Mouse (Mus musculus) limb, embryonic 11.5 days (tissue): ENCODE data around the gene Aldh3b1. TPM values are rescaled to one million over a fixed set of nuclear protein-coding genes. Genes with fewer than 3 reads are reported as not detected.

ENCODE experiments used
- ATAC-seq: fragments of 200-750 bp; cut with Nextera tagmentation; 2 replicates; pipeline ENCODE4 v1.8.0; 2017; ENCODE audit warnings: low read depth; ENCODE audit not compliant: insufficient number of reproducible peaks, low FRiP score, low TSS enrichment
- DNase-seq: peaks from one replicate; pipeline ENCODE4 v3.0.0-alpha.2; 2015; ENCODE audit warnings: low spot score
- H3K27ac ChIP-seq: fragments of 300-500 bp; sonication (generic); replicated peaks from 2 replicates; pipeline ENCODE4 v1.5.1; 2014; ENCODE audit warnings: low read depth, mild to moderate bottlenecking, low read length
- H3K27me3 ChIP-seq: fragments of 300-500 bp; sonication (generic); 2 replicates; pipeline ENCODE4 v1.6.1; 2014; ENCODE audit warnings: mild to moderate bottlenecking, low read length, mixed read lengths; ENCODE audit not compliant: control insufficient read depth, insufficient read depth
- H3K36me3 ChIP-seq: fragments of 300-500 bp; sonication (generic); 2 replicates; pipeline ENCODE4 v1.6.1; 2014; ENCODE audit warnings: mild to moderate bottlenecking, low read length, moderate library complexity, mixed read lengths; ENCODE audit not compliant: control insufficient read depth, insufficient read depth
- H3K4me1 ChIP-seq: fragments of 300-500 bp; sonication (generic); 2 replicates; pipeline ENCODE4 v1.6.1; 2014; ENCODE audit warnings: low read length, mixed read lengths; ENCODE audit not compliant: control insufficient read depth, insufficient read depth
- H3K4me2 ChIP-seq: fragments of 300-500 bp; sonication (generic); 2 replicates; pipeline ENCODE4 v1.6.1; 2014; ENCODE audit warnings: low read depth, mild to moderate bottlenecking, moderate library complexity; ENCODE audit not compliant: severe bottlenecking
- H3K4me3 ChIP-seq: fragments of 300-500 bp; sonication (generic); 2 replicates; pipeline ENCODE4 v1.5.1; 2014; ENCODE audit warnings: low read depth, low read length
- H3K9ac ChIP-seq: fragments of 300-500 bp; sonication (generic); 2 replicates; pipeline ENCODE4 v1.6.1; 2014; ENCODE audit warnings: mild to moderate bottlenecking, low read length
- H3K9me3 ChIP-seq: fragments of 300-500 bp; sonication (generic); 2 replicates; pipeline ENCODE4 v1.6.1; 2016; ENCODE audit warnings: low read length; ENCODE audit not compliant: control insufficient read depth
- WGBS: fragments of 180-500 bp; shearing (Covaris S2); extraction: QIAGEN DNeasy Blood & Tissue Kit; methylation state at CpG from one replicate; pipeline ENCODE4 v1.1.7; 2014; 5-methylcytosine and 5-hydroxymethylcytosine counted together
- polyA plus RNA-seq: library from polyadenylated mRNA; unstranded; fragments of >200 nt; fragmentation: Nextera tagmentation; extraction: Ambion mirVana; gene quantifications from 2 replicates; pipeline ENCODE4 v1.2.1, GENCODE M21; 2014

The Aldh3b1 gene
- polyA plus RNA-seq, 1 experiment from 2014 or later = 0.47 TPM

DNA sequence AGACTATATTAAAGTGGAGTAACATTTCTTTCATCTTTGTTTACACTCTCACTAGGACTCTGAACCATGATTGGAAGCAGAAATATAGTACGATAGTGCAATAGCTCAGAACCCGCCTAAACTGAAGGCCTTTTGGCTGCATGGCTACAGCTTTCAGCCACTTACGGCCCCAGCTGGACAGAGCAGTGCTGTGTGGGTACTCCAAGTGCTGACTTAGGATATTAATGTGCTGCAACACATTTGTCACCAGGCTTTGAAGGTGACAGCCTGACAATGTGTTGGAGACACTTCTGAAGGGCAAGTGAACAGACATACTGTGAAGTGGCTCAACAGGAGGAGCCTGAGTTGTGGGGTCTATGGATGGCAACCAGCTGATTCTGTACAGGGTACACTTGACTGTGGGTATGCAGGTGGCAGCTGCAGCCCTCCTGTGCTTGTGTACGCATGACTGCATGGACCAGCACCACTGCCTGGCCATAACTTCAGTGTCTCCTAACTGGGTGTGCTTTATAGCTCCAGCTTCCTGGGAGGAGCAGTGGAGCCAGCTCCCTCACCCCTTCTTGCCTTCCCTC is 36.0 kb downstream of the Aldh3b1 start:
- WGBS = 88% methylated on average over 4 of the region's 4 CpGs
- H3K4me1 ChIP-seq = no peaks in the 10 kb centered on the region
- ATAC-seq (no peak), DNase-seq (no peak)
- H3K27ac ChIP-seq = no peak overlapping the region
- H3K36me3 ChIP-seq = peaks cover 11% of the 10 kb centered on the region
- no peaks in the 10 kb centered on the region for H3K9me3 ChIP-seq
- no peak overlapping the region for H3K4me2 ChIP-seq
- no peak overlapping the region for H3K4me3 ChIP-seq
- no peak overlapping the region for H3K9ac ChIP-seq
- H3K27me3 ChIP-seq = no peaks in the 10 kb centered on the region

DNA sequence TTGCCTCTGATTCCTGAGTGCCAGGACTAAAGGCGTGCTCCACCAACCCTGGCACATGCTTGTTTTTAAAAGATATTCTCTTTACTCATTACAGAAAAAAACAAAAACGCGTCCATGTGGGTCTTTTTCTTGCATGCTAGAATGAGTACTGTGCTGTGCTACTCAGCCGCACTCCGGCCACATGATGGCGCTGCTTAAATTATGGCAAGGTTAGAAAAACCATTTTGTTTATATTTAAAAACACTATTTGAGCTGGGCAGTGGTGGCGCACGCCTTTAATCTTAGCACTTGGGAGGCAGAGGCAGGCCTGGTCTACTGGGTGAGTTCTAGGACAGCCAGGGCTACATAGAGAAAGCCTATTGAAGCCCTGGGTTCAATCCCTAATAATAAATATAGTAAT is 39.4 kb downstream of the Aldh3b1 start:
- Histone ChIP-seq H3K27me3 (no peaks in the 10 kb centered on the region), H3K9ac (no peak overlapping the region), H3K4me2 (no peak overlapping the region), H3K4me1 (no peaks in the 10 kb centered on the region), H3K4me3 (no peak overlapping the region), H3K27ac (no peak overlapping the region), H3K9me3 (no peaks in the 10 kb centered on the region), H3K36me3 (peaks cover 11% of the 10 kb centered on the region)
- 90% methylated on average over 8 of the region's 8 CpGs for WGBS
- ATAC-seq (no peak), DNase-seq (no peak)

DNA sequence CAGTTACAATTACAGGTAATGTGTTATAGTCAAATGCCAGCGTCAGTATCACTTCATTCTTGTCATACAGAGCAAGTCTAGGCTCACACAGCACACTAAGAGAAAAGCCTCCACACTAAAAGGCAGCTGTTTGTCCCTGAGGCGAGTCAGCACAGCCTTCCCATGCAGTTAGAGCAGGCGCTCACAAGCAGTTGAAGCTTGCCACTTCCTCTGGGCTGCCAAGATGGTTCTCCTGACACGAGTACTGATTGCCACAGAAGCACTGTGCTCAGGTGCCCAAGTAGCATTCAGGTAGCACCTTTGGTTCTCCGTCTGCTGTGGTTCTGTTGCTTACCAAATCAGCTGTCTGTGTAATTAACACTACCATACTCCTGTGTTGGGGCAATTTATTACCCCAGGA is 40.5 kb downstream of the Aldh3b1 start:
- ATAC-seq (no peak), DNase-seq (no peak)
- Histone ChIP-seq H3K9me3 (no peaks in the 10 kb centered on the region), H3K27me3 (no peaks in the 10 kb centered on the region), H3K27ac (no peak overlapping the region), H3K4me1 (no peaks in the 10 kb centered on the region), H3K4me3 (no peak overlapping the region), H3K9ac (no peak overlapping the region), H3K4me2 (no peak overlapping the region), H3K36me3 (peaks cover 8% of the 10 kb centered on the region)
- WGBS = 86% methylated on average over 5 of the region's 5 CpGs

DNA sequence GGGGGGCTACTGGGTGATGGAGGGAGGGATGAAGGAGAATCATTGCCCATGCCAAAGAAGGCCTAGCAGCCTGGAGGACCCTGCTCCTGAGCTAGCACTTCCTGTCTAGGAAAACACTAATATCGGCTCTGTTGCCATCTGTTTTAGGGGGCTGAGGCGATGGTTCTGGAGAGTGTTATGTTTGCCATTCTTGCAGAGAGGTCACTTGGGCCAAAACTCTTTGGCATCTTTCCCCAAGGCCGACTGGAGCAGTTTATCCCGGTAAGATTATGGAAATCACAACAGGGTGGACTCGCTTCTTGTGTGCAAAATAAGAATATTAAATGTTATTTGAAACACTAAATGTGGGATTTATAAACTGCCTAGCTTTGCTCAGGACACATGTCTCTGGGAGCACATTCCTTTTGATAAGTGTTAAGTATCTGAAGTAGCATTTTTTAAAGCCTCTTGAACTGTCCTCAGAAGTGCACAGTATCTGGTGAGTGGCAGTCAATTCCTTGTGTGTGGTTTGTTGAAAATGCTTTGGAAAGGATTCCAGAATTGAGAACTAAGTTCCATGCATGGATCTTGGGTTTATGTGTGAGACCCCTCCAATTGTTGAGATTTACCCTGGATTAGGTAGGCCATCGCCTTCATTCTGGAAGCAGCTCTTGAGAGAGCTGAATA is 45.1 kb downstream of the Aldh3b1 start:
- Histone ChIP-seq H3K9ac (no peak overlapping the region), H3K27me3 (no peaks in the 10 kb centered on the region), H3K27ac (no peak overlapping the region), H3K4me2 (no peak overlapping the region), H3K4me3 (no peak overlapping the region), H3K4me1 (no peaks in the 10 kb centered on the region), H3K9me3 (no peaks in the 10 kb centered on the region), H3K36me3 (0 out of 2 replicates have a peak, but pooled peaks cover 3% of the 10 kb centered on the region)
- WGBS = 85% methylated on average over 6 of the region's 6 CpGs
- ATAC-seq (no peak), DNase-seq (no peak)

DNA sequence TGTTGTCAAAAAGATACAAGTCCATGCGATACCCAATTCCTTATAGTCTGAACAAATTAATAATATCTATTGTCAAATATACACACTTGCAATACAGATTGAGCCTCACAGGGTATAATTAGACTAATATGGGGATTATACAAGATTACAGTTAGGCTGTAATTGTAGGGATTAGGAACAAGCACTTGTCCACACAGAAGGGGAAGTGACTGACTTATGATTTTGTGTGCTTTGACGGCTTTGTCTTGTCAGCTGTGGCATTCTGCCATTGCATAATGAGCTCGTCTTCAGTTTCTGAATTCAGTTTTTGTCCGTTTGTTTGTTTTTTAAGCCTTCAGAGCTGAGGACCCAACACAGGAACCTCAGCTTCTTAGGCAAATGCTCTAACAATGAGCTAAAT is 47.4 kb downstream of the Aldh3b1 start:
- Histone ChIP-seq H3K36me3 (0 out of 2 replicates have a peak, but pooled peaks cover 3% of the 10 kb centered on the region), H3K27me3 (no peaks in the 10 kb centered on the region), H3K4me2 (no peak overlapping the region), H3K9ac (no peak overlapping the region), H3K9me3 (no peaks in the 10 kb centered on the region), H3K27ac (no peak overlapping the region), H3K4me1 (no peaks in the 10 kb centered on the region), H3K4me3 (no peak overlapping the region)
- WGBS = 93% methylated on average over 4 of the region's 4 CpGs
- no peak for DNase-seq
- ATAC-seq = no peak

DNA sequence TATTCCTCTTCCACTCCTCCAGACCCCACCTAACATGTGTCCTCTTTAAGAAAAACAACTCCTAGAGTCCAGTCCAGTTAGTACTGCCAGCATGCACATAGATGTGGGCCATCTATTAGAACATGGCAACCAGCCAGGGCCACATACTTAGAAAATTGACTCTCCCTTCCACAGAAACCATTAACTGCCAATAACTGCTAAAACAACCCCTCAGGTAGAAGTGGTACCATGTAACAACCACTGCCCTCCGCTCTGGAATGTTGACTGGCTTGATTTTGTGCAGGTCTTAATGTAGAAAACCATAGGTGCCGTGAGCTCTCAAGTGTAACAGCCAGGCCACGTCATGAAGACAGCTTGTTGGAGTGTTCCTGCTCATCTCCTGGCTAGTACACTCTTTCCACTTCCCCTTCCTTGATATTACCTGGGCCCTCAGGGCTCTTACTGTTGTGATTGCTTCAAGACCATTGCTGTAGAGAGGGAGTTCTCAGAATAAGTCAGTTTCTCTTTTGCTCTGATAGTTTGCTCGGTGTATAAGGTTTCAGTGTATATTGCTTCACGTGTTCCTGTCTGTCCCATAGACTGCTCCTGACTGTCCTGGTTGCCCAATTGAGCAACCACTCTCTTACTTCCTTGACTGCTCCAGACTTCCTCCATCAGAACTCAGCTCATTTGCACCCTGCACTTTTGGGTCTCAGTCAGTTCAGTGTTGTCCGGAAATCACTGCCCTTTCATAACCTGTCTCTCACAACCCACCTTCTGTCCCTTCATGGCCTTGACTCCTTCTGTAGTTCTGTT is 49.4 kb downstream of the Aldh3b1 start:
- DNase-seq = no peak

DNA sequence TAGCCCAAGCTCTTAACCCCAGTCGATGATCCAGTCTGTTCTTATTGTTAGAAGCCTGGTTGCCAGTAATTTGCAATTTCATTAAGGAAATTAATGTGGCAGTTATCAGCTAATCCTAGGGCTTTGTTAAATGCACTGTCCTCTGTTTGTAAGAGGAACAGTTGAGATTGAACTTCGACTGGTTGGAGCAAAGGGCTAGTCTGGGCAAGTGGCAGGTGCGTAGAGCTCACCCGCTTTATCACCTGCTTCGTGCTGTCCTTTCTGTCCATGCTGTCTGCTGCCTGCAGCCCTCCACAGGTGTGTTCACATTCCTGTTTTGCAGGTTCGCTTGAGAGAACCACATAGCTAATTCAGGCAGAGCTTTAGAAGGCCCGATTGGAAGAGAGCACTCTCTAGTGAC is 54.6 kb downstream of the Aldh3b1 start:
- no peaks in the 10 kb centered on the region for H3K9me3 ChIP-seq
- no peaks in the 10 kb centered on the region for H3K27me3 ChIP-seq
- ATAC-seq (no peak), DNase-seq (no peak)
- H3K27ac ChIP-seq = no peak overlapping the region
- H3K4me2 ChIP-seq = no peak overlapping the region
- peaks cover 2% of the 10 kb centered on the region; the same call in 1 of the 2 replicates for H3K36me3 ChIP-seq
- H3K4me1 ChIP-seq = peaks cover 11% of the 10 kb centered on the region; the same call in 1 of the 2 replicates
- H3K9ac ChIP-seq = no peak overlapping the region
- WGBS = 82% methylated on average over 7 of the region's 7 CpGs
- no peak overlapping the region for H3K4me3 ChIP-seq

More for the DNA sequence above, 49.4 kb downstream of the Aldh3b1 start:
- H3K27ac ChIP-seq = no peak overlapping the region
- 0 out of 2 replicates have a peak, but pooled peaks cover under 1% of the 10 kb centered on the region for H3K4me1 ChIP-seq
- peaks cover 2% of the 10 kb centered on the region; the same call in 1 of the 2 replicates for H3K36me3 ChIP-seq
- H3K4me3 ChIP-seq = no peak overlapping the region
- H3K4me2 ChIP-seq = no peak overlapping the region
- no peaks in the 10 kb centered on the region for H3K9me3 ChIP-seq
- WGBS = 91% methylated on average over 6 of the region's 6 CpGs
- no peak for ATAC-seq
- no peak overlapping the region for H3K9ac ChIP-seq
- H3K27me3 ChIP-seq = no peaks in the 10 kb centered on the region

DNA sequence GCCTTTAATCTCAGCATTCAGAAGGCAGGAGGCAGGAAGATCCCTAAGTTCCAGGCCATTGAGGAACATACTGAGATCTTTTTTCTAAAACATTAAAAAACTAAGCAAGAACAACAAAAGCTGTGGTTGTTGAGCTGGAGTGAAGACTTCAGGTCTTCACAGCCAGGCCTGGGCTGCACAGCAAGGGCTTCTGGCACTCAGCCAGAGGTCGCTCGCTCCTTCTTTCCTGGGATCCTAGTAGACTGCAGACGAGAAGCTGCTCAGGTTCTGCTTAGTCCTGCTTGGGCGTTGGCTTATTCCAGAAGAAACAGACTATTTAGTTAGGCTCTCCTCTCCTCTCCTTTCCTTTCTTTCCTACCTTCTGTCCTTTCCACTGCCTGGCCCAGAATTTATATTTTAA is 57.2 kb downstream of the Aldh3b1 start:
- Histone ChIP-seq H3K9me3 (no peaks in the 10 kb centered on the region), H3K36me3 (peaks cover 2% of the 10 kb centered on the region; the same call in 1 of the 2 replicates), H3K4me3 (no peak overlapping the region), H3K27me3 (no peaks in the 10 kb centered on the region), H3K4me2 (no peak overlapping the region), H3K27ac (no peak overlapping the region), H3K4me1 (peaks cover 11% of the 10 kb centered on the region; the same call in 1 of the 2 replicates), H3K9ac (no peak overlapping the region)
- DNase-seq (no peak), ATAC-seq (no peak)
- 82% methylated on average over 4 of the region's 4 CpGs for WGBS
